Mouse (Mus musculus): ENCODE results near the gene Med27. TPM values are rescaled to one million over a fixed set of nuclear protein-coding genes. Genes with fewer than 3 reads are reported as not detected.

Med27 gene
- polyA plus RNA-seq, 1 experiment, result 99.7 TPM

DNA sequence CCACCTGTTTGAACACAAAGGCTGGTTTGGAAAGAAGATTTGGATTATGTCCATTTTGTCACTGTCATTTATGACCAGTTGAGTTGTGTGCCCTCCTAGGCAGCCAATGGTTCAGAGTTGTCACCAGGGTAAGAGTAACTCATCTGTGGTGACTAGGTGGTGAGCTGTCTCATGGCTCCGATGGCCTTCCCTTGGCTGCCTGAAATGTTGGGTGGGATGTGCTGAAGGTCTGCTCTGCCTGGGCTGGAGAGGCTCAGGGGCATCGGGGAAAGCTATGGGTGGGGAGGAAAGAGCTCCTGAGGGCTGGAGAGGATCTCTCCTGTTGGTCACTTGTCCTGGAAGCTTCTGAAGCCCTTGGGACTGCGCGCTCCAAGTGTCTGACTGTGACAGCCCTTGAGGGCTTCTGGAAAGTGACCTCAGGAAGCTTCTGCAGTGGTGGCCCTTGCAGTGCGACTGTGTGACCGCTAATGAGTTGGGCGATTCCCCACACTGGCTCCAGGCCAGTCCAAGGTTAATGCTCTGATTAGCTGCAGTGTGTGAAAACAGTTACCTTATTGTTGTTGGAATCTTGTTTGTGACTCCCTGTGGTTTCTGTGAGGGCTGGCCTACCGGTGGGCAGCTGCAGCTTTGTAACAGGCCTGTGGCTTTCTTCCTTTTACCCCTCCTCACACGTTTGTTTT is 12.2 kb downstream of the Med27 start:
- peaks cover 38% of the 10 kb centered on the region for H3K4me1 ChIP-seq
- H3K9me3 ChIP-seq, result no peaks in the 10 kb centered on the region
- TF ChIP-seq FLI1 (IDR thresholded peaks at IDR 0.05; ENCODE audit: low read length), result no peak
- no peak for TF ChIP-seq GATA1 (IDR thresholded peaks at IDR 0.05; ENCODE audit: borderline replicate concordance, low read length)
- no peaks in the 10 kb centered on the region for H3K27me3 ChIP-seq (replicated peaks)
- H3K36me3 ChIP-seq (replicated peaks; ENCODE audit: low read length), result peaks cover 82% of the 10 kb centered on the region
- H3K4me3 ChIP-seq (replicated peaks), result no peak overlapping the region

DNA sequence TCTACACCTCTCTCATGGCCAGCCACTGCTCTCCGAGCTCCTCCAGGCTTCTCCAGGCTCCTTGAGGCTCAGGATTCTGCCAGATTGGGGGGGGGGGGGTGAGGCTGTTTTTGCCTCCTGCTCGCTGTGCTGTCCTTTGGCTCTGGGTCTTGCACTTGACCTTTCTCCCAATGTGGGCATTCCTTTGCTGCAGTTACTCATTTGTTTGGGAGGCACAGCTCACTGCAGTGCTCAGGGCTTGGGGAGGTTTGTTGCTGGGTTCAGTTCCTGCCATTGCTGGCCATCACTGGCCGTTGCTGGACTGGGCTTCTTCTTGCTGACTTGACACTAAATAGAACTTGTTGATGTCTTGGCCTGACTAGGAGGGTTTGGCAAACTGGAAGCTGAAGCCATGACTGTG is 14.3 kb downstream of the Med27 start:
- no peaks in the 10 kb centered on the region for H3K27me3 ChIP-seq (replicated peaks)
- H3K36me3 ChIP-seq (replicated peaks; ENCODE audit: low read length), result peaks cover 74% of the 10 kb centered on the region
- TF ChIP-seq FLI1 (IDR thresholded peaks at IDR 0.05; ENCODE audit: low read length) (no peak), GATA1 (IDR thresholded peaks at IDR 0.05; ENCODE audit: borderline replicate concordance, low read length) (no peak)
- no peaks in the 10 kb centered on the region for H3K9me3 ChIP-seq
- no peak overlapping the region for H3K4me3 ChIP-seq (replicated peaks)
- peaks cover 55% of the 10 kb centered on the region for H3K4me1 ChIP-seq

GRCm38 (mm10) chr2:29365000-29365695 is 18.5 kb downstream of the Med27 start:
- H3K36me3 ChIP-seq (replicated peaks; ENCODE audit: low read length), result peaks cover 68% of the 10 kb centered on the region
- H3K4me3 ChIP-seq (replicated peaks), result no peak overlapping the region
- H3K27me3 ChIP-seq (replicated peaks), result no peaks in the 10 kb centered on the region
- H3K4me1 ChIP-seq, result peaks cover 31% of the 10 kb centered on the region
- H3K9me3 ChIP-seq, result peaks cover 7% of the 10 kb centered on the region
- TF ChIP-seq GATA1 (IDR thresholded peaks at IDR 0.05; ENCODE audit: borderline replicate concordance, low read length) (no peak), FLI1 (IDR thresholded peaks at IDR 0.05; ENCODE audit: low read length) (no peak)

GRCm38 (mm10) chr2:29368730-29369129 is 22.1 kb downstream of the Med27 start:
- TF ChIP-seq GATA1 (IDR thresholded peaks at IDR 0.05; ENCODE audit: borderline replicate concordance, low read length), result no peak
- TF ChIP-seq FLI1 (IDR thresholded peaks at IDR 0.05; ENCODE audit: low read length), result no peak
- peaks cover 7% of the 10 kb centered on the region for H3K9me3 ChIP-seq
- H3K4me1 ChIP-seq, result peaks cover 20% of the 10 kb centered on the region
- peaks cover 52% of the 10 kb centered on the region for H3K36me3 ChIP-seq (replicated peaks; ENCODE audit: low read length)
- H3K27me3 ChIP-seq (replicated peaks), result no peaks in the 10 kb centered on the region
- H3K4me3 ChIP-seq (replicated peaks), result no peak overlapping the region

- no peak overlapping the region for H3K4me3 ChIP-seq (replicated peaks)
- H3K27me3 ChIP-seq (replicated peaks), result no peaks in the 10 kb centered on the region
- peaks cover 31% of the 10 kb centered on the region for H3K36me3 ChIP-seq (replicated peaks; ENCODE audit: low read length)
- TF ChIP-seq FLI1 (IDR thresholded peaks at IDR 0.05; ENCODE audit: low read length) (no peak), GATA1 (IDR thresholded peaks at IDR 0.05; ENCODE audit: borderline replicate concordance, low read length) (no peak)
- no peaks in the 10 kb centered on the region for H3K9me3 ChIP-seq
- no peaks in the 10 kb centered on the region; the same call in none of the 2 replicates for H3K4me1 ChIP-seq
Measured at GRCm38 (mm10) chr2:29372176-29372575, 25.6 kb downstream of the Med27 start.

DNA sequence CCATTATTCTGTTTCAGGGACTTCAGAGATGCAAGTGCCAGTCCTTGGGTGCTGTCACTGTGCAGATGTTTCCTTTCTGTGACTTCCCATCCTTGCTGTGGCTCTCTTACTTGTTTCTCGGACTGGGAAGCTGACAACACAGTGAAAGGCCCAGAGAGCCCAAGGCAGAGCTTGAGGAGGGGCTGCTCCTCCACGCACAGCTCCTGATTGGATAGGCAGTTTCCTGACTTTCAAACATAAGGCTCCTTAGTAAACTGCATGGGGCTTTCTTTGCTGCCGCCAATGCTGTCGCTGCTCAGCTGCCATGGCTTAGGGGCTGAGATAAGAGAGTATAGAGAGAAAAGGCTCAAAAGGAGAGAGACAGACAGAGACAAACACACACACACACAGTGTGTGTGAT is 35.1 kb downstream of the Med27 start:
- Histone ChIP-seq H3K9me3 (no peaks in the 10 kb centered on the region), H3K36me3 (replicated peaks; ENCODE audit: low read length) (peaks cover 24% of the 10 kb centered on the region), H3K4me1 (peaks cover 18% of the 10 kb centered on the region), H3K4me3 (replicated peaks) (no peak overlapping the region), H3K27me3 (replicated peaks) (no peaks in the 10 kb centered on the region)
- TF ChIP-seq GATA1 (IDR thresholded peaks at IDR 0.05; ENCODE audit: borderline replicate concordance, low read length) (no peak), FLI1 (IDR thresholded peaks at IDR 0.05; ENCODE audit: low read length) (no peak)

- H3K9me3 ChIP-seq, result no peaks in the 10 kb centered on the region
- no peak overlapping the region for H3K4me3 ChIP-seq (replicated peaks)
- peaks cover 24% of the 10 kb centered on the region for H3K36me3 ChIP-seq (replicated peaks; ENCODE audit: low read length)
- no peaks in the 10 kb centered on the region for H3K27me3 ChIP-seq (replicated peaks)
- TF ChIP-seq GATA1 (IDR thresholded peaks at IDR 0.05; ENCODE audit: borderline replicate concordance, low read length) (no peak), FLI1 (IDR thresholded peaks at IDR 0.05; ENCODE audit: low read length) (no peak)
- peaks cover 27% of the 10 kb centered on the region for H3K4me1 ChIP-seq
Measured at GRCm38 (mm10) chr2:29382583-29382982, 36.0 kb downstream of the Med27 start.

- TF ChIP-seq FLI1 (IDR thresholded peaks at IDR 0.05; ENCODE audit: low read length) (no peak), GATA1 (IDR thresholded peaks at IDR 0.05; ENCODE audit: borderline replicate concordance, low read length) (no peak)
- Histone ChIP-seq H3K9me3 (no peaks in the 10 kb centered on the region), H3K27me3 (replicated peaks) (no peaks in the 10 kb centered on the region), H3K4me3 (replicated peaks) (no peak overlapping the region), H3K4me1 (peaks cover 33% of the 10 kb centered on the region), H3K36me3 (replicated peaks; ENCODE audit: low read length) (peaks cover 24% of the 10 kb centered on the region)
Measured at GRCm38 (mm10) chr2:29383133-29383532, 36.5 kb downstream of the Med27 start.

- Histone ChIP-seq H3K36me3 (replicated peaks; ENCODE audit: low read length) (peaks cover 16% of the 10 kb centered on the region), H3K4me1 (peaks cover 42% of the 10 kb centered on the region)
- TF ChIP-seq FLI1 (IDR thresholded peaks at IDR 0.05; ENCODE audit: low read length), result no peak
- no peak for TF ChIP-seq GATA1 (IDR thresholded peaks at IDR 0.05; ENCODE audit: borderline replicate concordance, low read length)
Measured at GRCm38 (mm10) chr2:29385405-29385804, 38.8 kb downstream of the Med27 start.

GRCm38 (mm10) chr2:29387268-29387667 is 40.6 kb downstream of the Med27 start:
- peaks cover 13% of the 10 kb centered on the region for H3K36me3 ChIP-seq (replicated peaks; ENCODE audit: low read length)
- H3K27me3 ChIP-seq (replicated peaks), result no peaks in the 10 kb centered on the region
- peaks cover 52% of the 10 kb centered on the region for H3K4me1 ChIP-seq
- H3K4me3 ChIP-seq (replicated peaks), result no peak overlapping the region
- TF ChIP-seq GATA1 (IDR thresholded peaks at IDR 0.05; ENCODE audit: borderline replicate concordance, low read length), result no peak
- no peak for TF ChIP-seq FLI1 (IDR thresholded peaks at IDR 0.05; ENCODE audit: low read length)
- no peaks in the 10 kb centered on the region for H3K9me3 ChIP-seq

More at GRCm38 (mm10) chr2:29385405-29385804, 38.8 kb downstream of the Med27 start:
- H3K27me3 ChIP-seq (replicated peaks), result no peaks in the 10 kb centered on the region
- H3K9me3 ChIP-seq, result no peaks in the 10 kb centered on the region
- H3K4me3 ChIP-seq (replicated peaks), result no peak overlapping the region
